Mouse (Mus musculus): Measurements from ENCODE around the gene Fev.

DNA sequence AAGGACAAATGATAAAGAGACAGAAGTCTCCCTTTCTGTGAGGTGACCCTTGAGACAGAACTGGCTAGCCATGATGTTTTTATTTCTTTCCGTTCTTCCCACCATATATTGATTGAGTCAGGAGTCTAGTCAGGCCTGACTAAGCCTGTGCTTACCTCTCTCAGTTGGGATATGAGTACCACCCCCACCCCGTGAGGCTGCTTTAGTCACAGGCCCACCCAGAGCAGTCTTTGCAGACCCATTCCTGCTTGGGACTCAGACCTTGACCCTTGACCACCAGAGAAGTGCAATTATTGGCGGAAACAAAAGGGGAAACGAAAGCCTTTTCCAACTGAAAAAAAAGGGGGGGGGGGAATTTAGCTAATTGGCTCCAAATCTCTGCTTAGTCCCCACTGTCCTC, 27.5 kb downstream of the Fev start:
- TF ChIP-seq CTCF (IDR thresholded peaks at IDR 0.05; ENCODE audit: borderline replicate concordance, control insufficient read depth, extremely low read depth, insufficient read depth, low read length, poor library complexity) (no peak), POLR2A (IDR thresholded peaks at IDR 0.05; ENCODE audit: control insufficient read depth, extremely low read depth, insufficient read depth, low read length, poor library complexity) (no peak)
